Mouse (Mus musculus) liver, embryonic 16.5 days (tissue): ENCODE results near the gene March4. TPM values are rescaled to one million over a fixed set of nuclear protein-coding genes. Genes with fewer than 3 reads are reported as not detected.

Experiments used
- ATAC-seq: fragments of 200-750 bp; cut with Nextera tagmentation; 2 replicates; pipeline ENCODE4 v1.8.0; 2017; ENCODE audit warnings: low read depth, mild to moderate bottlenecking, moderate number of reproducible peaks, moderate library complexity
- H3K27ac ChIP-seq: fragments of 300-500 bp; sonication (generic); 2 replicates; pipeline ENCODE4 v1.5.1; 2014; ENCODE audit warnings: mild to moderate bottlenecking, low read length
- H3K27me3 ChIP-seq: fragments of 300-500 bp; sonication (generic); 2 replicates; pipeline ENCODE4 v1.6.1; 2014; ENCODE audit warnings: low read depth, low read length, mixed read lengths; ENCODE audit not compliant: control insufficient read depth, insufficient read depth
- H3K36me3 ChIP-seq: fragments of 300-500 bp; sonication (generic); 2 replicates; pipeline ENCODE4 v1.6.1; 2014; ENCODE audit warnings: mild to moderate bottlenecking; ENCODE audit not compliant: control insufficient read depth, insufficient read depth
- H3K4me1 ChIP-seq: fragments of 300-500 bp; sonication (generic); 2 replicates; pipeline ENCODE4 v1.6.1; 2014; ENCODE audit warnings: low read depth, low read length, mixed read lengths; ENCODE audit not compliant: control insufficient read depth
- H3K4me2 ChIP-seq: fragments of 300-500 bp; sonication (generic); 2 replicates; pipeline ENCODE4 v1.6.1; 2014; ENCODE audit warnings: low read depth, low read length, mixed read lengths
- H3K4me3 ChIP-seq: fragments of 300-500 bp; sonication (generic); 2 replicates; pipeline ENCODE4 v1.5.1; 2014; ENCODE audit warnings: low read depth, mild to moderate bottlenecking, low read length
- H3K9ac ChIP-seq: fragments of 300-500 bp; sonication (generic); 2 replicates; pipeline ENCODE4 v1.6.1; 2014; ENCODE audit warnings: low read depth, low read length
- H3K9me3 ChIP-seq: fragments of 300-500 bp; sonication (generic); replicated peaks from 2 replicates; pipeline ENCODE4 v1.6.1; 2016; ENCODE audit warnings: low read length; ENCODE audit not compliant: control insufficient read depth
- WGBS: fragments of 180-500 bp; shearing (Covaris S2); extraction: QIAGEN DNeasy Blood & Tissue Kit; methylation state at CpG from one replicate; pipeline ENCODE4 v1.1.7; 2014; ENCODE audit not compliant: insufficient replicate concordance; 5-methylcytosine and 5-hydroxymethylcytosine counted together
- polyA plus RNA-seq: library from polyadenylated mRNA; unstranded; fragments of >200 nt; fragmentation: Nextera tagmentation; extraction: Ambion mirVana; gene quantifications from 2 replicates; pipeline ENCODE4 v1.2.1, GENCODE M21; 2015

March4 gene
- polyA plus RNA-seq, 1 experiment from 2014 or later: not detected

- H3K4me1 ChIP-seq: no peaks in the 10 kb centered on the region
- no peaks in the 10 kb centered on the region for H3K36me3 ChIP-seq
- WGBS: 46% methylated on average over 5 of the region's 5 CpGs
- no peaks in the 10 kb centered on the region for H3K27me3 ChIP-seq
- H3K9ac ChIP-seq: no peak overlapping the region
- ATAC-seq: no peak
- H3K4me2 ChIP-seq: no peak overlapping the region
- no peaks in the 10 kb centered on the region for H3K9me3 ChIP-seq
- no peak overlapping the region for H3K27ac ChIP-seq
- no peak overlapping the region for H3K4me3 ChIP-seq
These were observed 68.2 kb downstream of the March4 start for GRCm38 (mm10) chr1:72468466-72469003.

- no peak overlapping the region for H3K4me3 ChIP-seq
- 38% methylated on average over 12 of the region's 12 CpGs for WGBS
- no peak for ATAC-seq
- H3K4me1 ChIP-seq: no peaks in the 10 kb centered on the region
- H3K27me3 ChIP-seq: no peaks in the 10 kb centered on the region
- H3K9ac ChIP-seq: no peak overlapping the region
- no peak overlapping the region for H3K4me2 ChIP-seq
- H3K36me3 ChIP-seq: no peaks in the 10 kb centered on the region
- H3K9me3 ChIP-seq: no peaks in the 10 kb centered on the region
- H3K27ac ChIP-seq: no peak overlapping the region
These were observed 71.7 kb downstream of the March4 start for GRCm38 (mm10) chr1:72464926-72465583.

GRCm38 (mm10) chr1:72462516-72462915, 74.2 kb downstream of the March4 start:
- no peak overlapping the region for H3K4me3 ChIP-seq
- H3K27me3 ChIP-seq: no peaks in the 10 kb centered on the region
- no peak overlapping the region for H3K4me2 ChIP-seq
- ATAC-seq: no peak
- no peaks in the 10 kb centered on the region for H3K36me3 ChIP-seq
- no peaks in the 10 kb centered on the region for H3K9me3 ChIP-seq
- 65% methylated on average over 6 of the region's 6 CpGs for WGBS
- no peak overlapping the region for H3K27ac ChIP-seq
- H3K9ac ChIP-seq: no peak overlapping the region
- no peaks in the 10 kb centered on the region for H3K4me1 ChIP-seq

- WGBS: 57% methylated on average over 4 of the region's 4 CpGs
- Histone ChIP-seq H3K4me3 (no peak overlapping the region), H3K27me3 (no peaks in the 10 kb centered on the region), H3K9ac (no peak overlapping the region), H3K4me1 (no peaks in the 10 kb centered on the region), H3K4me2 (no peak overlapping the region), H3K9me3 (no peaks in the 10 kb centered on the region), H3K27ac (no peak overlapping the region), H3K36me3 (no peaks in the 10 kb centered on the region)
- no peak for ATAC-seq
These were observed 79.1 kb downstream of the March4 start for GRCm38 (mm10) chr1:72457652-72458051.

- H3K27me3 ChIP-seq: no peaks in the 10 kb centered on the region
- H3K27ac ChIP-seq: no peak overlapping the region
- no peaks in the 10 kb centered on the region for H3K9me3 ChIP-seq
- no peak overlapping the region for H3K4me3 ChIP-seq
- H3K36me3 ChIP-seq: no peaks in the 10 kb centered on the region
- no peak overlapping the region for H3K9ac ChIP-seq
- ATAC-seq: no peak
- no peaks in the 10 kb centered on the region for H3K4me1 ChIP-seq
- 65% methylated on average over 4 of the region's 4 CpGs for WGBS
- H3K4me2 ChIP-seq: no peak overlapping the region
These were observed 80.8 kb downstream of the March4 start for GRCm38 (mm10) chr1:72455923-72456322.

- H3K4me1 ChIP-seq: no peaks in the 10 kb centered on the region
- no peak overlapping the region for H3K4me3 ChIP-seq
- ATAC-seq: no peak
- H3K36me3 ChIP-seq: no peaks in the 10 kb centered on the region
- H3K9me3 ChIP-seq: no peaks in the 10 kb centered on the region
- H3K27ac ChIP-seq: no peak overlapping the region
- no peak overlapping the region for H3K4me2 ChIP-seq
- no peaks in the 10 kb centered on the region for H3K27me3 ChIP-seq
- 60% methylated on average over 6 of the region's 6 CpGs for WGBS
- H3K9ac ChIP-seq: no peak overlapping the region
These were observed 82.0 kb downstream of the March4 start for GRCm38 (mm10) chr1:72454733-72455201.

GRCm38 (mm10) chr1:72452839-72453238, 83.9 kb downstream of the March4 start:
- Histone ChIP-seq H3K4me1 (no peaks in the 10 kb centered on the region), H3K27ac (no peak overlapping the region), H3K36me3 (no peaks in the 10 kb centered on the region), H3K4me3 (no peak overlapping the region), H3K9me3 (no peaks in the 10 kb centered on the region), H3K4me2 (no peak overlapping the region), H3K27me3 (no peaks in the 10 kb centered on the region), H3K9ac (no peak overlapping the region)
- WGBS: 58% methylated on average over 2 of the region's 2 CpGs
- no peak for ATAC-seq

GRCm38 (mm10) chr1:72450790-72451189, 85.9 kb downstream of the March4 start:
- 54% methylated on average over 4 of the region's 4 CpGs for WGBS
- Histone ChIP-seq H3K4me1 (no peaks in the 10 kb centered on the region), H3K4me2 (no peak overlapping the region), H3K27me3 (no peaks in the 10 kb centered on the region), H3K9me3 (no peaks in the 10 kb centered on the region), H3K27ac (no peak overlapping the region), H3K4me3 (no peak overlapping the region), H3K9ac (no peak overlapping the region), H3K36me3 (no peaks in the 10 kb centered on the region)
- ATAC-seq: no peak

- Histone ChIP-seq H3K9ac (no peak overlapping the region), H3K27me3 (no peaks in the 10 kb centered on the region), H3K27ac (no peak overlapping the region), H3K9me3 (no peaks in the 10 kb centered on the region), H3K36me3 (no peaks in the 10 kb centered on the region), H3K4me1 (no peaks in the 10 kb centered on the region), H3K4me3 (no peak overlapping the region), H3K4me2 (no peak overlapping the region)
- no peak for ATAC-seq
- 37% methylated on average over 3 of the region's 3 CpGs for WGBS
These were observed 87.0 kb downstream of the March4 start for GRCm38 (mm10) chr1:72449752-72450151.
